Mouse (Mus musculus) spleen, adult 12 weeks (tissue): ENCODE data around the gene Cdh26.

ENCODE experiments used
- DNase-seq: peaks from one replicate; pipeline ENCODE4 v3.0.0; 2022; ENCODE audit warnings: low spot score

Cdh26 gene

DNA sequence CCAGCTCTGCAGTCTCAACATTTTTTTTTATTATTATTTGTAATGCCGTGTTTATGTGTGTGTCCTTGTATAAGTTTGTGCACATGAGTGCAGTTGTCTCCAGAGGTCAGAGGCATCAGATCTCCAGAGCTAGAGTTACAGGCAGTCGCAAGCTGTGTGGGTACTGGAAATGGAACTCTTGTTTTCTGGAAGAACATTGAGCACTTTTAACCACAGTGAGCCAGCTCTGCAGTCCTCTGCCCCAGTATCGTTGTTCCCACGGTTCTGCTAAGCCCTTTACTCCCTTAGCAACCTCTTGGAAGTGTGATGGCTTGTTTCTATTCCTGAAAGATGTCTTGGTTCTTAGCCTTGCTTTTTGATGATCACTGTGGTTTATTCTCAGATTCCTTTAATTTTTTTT is 19.1 kb downstream of the Cdh26 start:
- no peak for DNase-seq

DNA sequence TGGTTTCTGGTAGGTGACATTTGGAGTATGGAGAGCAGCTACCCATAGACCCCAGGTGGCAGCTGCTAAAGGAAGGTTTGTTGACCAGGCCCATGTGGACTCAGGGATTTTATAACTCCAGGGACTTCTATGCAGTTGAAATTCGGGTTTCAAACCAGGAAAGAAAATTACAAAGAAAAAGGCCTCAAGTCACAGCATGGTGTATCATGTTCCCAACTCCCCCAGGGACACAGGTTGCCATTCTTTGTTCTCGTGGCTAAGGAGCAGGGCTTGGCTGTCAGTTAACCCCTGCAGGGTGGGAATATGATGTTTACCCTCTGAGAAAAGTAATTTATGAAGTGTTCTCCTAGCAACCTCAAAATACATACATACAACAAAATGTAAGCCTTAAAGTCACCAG is 19.9 kb downstream of the Cdh26 start:
- DNase-seq, result no peak

DNA sequence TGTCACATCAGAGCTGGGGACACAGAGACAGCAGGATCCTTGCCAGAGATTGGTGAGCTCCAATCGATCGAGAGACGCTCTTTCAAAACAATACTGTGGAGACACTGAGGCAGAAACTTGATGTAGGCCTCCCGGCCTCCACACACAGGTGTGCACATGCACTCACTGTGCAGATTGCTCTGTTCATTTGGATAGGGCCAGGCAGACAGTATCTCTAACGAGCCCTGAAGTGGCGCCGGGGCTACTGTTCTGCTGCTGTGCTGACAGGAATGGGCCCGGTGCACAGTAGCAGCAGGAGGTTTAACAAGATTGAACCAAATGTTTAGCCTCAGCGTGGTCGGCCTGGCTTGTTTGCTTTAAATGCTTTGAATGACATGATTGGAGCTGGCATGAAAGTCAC is 20.6 kb downstream of the Cdh26 start:
- no peak for DNase-seq

DNA sequence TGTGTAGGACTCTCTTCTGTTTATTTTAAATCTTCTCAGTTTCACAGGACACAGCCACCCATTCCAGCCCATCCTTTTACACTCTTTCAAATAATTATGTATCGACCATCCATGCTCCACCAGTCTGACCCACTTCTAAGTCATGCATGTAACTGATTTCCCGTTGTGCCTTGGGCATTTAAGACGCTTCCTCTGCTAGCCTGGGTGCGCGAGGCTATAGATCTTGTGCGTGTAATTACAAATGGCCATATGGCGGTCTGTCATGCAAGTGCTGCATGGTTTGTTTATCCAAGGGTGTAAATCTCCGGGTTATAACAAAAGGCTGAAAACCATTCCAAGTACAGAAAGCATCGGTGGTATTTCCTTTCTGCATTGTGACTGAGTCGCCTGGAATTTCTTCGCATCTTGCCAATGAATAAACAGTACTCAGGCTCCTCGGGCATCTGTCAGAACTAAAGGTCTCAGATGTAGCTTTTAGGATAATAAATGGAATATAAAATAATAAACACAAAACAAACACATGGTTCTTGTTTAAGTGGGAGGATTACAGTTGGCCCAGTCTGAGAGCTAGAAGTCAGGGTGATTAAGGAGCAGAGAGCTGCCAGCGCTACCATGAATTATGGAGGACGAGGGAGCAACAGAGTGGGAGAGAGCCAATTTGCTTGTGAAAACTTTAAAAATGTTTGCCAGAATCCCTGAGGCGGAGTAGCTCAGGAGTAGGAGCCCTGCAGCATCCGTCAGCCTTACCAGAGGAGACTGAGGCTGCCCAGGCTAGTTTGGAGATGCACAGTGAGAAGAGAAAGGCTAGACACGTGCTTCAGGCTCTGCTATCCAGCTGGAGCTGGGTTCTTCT is 24.6 kb downstream of the Cdh26 start:
- no peak for DNase-seq

DNA sequence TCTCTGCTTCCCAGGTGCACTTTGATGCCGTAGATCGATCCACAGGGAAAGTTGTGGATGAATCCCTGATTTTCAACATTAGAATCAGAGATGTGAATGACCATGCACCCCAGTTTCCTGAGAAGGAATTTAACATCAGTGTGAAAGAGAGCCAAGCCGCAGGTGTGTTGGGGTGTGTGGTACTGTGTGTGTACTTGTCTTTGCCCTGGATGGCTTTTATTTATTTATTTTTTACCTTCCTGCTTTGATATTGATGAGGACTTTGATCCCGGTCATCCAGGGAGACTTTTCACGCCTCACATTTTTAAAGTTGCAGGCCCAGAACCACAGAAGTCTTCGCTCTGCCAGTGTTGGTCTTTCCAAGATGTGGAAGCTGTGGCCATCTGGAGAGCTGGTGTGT is 27.1 kb downstream of the Cdh26 start:
- DNase-seq, result no peak

DNA sequence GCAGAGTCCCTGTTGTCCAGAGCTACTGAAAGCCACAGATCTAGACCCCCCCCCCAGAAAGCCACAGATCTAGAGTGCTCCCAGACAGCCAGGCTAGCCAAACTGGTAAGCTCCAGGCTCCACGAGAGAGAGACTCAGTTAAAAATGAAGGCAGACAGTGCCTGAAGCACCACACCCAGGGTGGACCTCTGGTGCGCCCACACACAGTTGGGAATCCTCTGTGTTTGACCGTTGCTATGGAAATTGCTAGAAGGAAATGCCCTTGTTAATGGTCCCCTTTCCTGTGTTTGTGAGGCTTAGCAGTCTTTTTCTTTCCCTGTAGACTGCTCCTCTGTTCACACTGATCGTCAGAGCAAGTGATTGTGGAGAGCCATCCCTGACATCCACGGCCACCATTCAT is 30.0 kb downstream of the Cdh26 start:
- DNase-seq, result no peak

DNA sequence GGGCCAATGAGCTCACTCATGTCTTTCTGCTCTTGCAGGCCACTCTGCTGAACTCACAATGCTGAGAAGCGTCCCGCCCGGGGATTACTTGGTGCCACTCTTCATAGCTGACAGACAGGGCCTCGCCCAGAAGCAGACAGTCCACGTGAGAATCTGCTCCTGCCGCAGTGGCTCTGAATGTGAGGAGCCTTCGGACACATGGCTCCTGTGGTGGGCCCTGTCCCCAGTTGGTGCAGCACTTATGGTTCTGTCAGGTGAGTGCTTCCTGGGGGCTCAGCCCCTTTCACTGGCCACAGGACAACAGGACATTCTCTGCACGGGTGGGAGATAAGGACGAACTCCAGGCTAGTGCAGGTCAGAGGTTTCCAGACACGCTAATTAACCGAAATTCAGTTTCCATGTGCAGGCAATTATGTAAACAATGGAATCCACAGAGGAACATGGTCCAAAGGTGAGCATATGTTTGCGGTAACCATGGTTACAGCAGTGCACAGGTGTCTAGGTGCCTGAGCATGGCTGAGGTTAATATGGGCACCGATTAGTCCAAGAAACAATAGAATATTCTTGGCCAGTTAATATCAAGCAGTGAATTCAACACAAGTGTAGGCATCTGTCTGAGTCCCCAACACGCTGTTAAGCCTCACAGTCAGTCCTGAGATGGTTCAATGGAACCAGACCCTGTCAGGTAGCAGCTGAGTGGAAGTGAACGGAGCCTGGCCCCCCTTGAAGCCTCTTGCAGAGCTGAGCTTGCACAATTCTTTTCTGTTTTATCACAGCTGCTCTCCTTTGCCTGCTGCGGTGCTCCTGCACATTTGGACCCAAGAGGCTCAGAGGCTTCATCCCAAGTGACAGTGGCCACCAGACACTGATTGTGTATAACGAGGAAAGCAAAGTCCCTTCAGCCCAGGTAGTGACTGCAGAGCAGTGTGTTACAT is 41.5 kb downstream of the Cdh26 start:
- no peak for DNase-seq

DNA sequence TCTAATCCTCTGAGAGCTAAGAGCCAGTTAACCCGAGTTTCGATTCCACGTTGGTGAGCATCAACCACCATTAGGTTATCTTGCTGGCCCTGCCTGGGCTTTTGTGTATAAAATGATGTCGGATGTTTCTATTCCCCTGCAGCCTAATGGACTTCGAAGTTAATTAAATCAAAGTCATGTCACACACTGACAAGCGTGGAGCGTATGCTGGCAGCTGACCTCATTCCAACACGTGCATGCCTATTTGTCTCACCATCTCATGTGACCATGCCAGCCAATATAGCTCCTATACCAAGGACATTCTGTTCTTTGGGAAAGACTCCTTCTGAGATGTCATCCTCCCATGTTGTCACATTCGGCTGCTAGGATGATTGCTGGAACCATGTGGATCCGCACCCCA is 43.6 kb downstream of the Cdh26 start:
- no peak for DNase-seq

DNA sequence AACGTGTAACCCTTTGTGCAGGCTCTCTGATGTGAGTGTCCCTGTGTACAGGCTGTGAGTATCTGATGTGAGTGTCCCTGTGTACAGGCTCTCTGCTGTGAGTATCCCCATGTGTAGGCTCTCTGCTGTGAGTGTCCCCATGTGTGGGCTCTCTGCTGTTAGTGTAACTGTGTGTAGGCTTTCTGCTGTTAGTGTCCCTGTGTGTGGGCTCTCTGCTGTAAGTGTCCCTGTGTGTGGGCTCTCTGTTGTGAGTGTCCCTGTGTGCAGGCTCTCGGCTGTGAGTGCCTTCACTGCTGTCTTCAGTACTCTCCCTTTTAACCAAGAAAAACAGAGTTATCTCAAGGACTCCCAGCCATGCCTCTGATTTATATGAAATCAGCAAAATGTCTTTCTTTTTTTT is 46.9 kb downstream of the Cdh26 start:
- no peak for DNase-seq

DNA sequence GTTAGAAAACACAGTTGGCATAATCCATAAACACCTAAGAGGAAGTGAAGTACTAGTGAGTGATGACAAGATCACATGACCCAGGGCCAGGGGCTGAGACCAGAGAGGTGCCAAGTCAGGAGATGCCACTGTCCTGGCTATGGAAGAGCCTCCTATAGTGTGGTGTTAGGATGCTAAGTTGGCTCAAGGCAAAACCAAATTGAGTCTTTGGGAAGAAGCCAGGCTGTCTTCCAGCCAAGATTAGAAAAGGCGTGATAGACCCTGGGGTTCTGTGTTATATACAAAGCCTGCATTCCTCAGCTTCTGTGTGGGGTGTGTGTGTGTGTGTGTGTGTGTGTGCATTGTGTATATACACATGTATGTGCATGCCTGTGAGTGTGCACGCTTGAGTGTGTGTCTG is 48.7 kb downstream of the Cdh26 start:
- no peak for DNase-seq

DNA sequence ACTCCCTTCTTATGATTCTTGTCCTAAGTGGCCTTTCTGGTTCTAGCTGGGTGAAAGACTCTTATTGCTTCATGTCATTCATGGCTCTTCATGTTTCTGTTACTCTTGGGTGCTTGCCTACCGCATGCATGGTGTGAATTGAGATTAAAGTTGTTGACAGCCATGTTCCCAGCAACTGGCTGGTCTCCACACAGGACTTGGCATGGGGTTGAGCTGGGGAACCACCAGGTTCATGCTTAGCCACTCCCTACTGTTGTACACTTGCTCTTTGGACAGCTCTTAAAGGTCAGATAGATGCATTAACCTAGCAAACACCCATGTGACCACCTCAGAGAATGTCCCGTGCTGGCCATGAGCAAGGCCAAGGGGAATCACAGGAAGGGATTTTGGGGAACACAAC is 50.6 kb downstream of the Cdh26 start:
- no peak for DNase-seq

DNA sequence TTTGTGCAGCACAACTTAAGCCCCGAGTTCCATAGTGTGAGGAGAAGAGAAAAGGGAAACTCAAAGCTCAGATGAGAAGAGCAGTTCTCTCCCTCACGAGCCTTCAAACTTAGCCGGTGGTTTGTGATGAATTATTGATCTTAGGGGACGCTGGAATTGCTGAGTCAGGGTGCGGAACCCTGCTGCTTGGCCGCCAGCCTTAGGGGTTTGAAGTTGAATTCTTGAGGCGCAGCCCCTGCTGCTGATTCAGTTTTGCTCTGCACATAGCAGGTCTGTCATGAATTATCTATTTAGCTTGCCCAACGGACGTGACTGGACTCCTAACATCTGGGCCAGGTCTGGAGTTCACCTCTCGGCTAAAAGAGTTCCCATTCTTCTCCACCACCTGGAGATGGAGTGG is 53.1 kb downstream of the Cdh26 start:
- DNase-seq, result no peak

DNA sequence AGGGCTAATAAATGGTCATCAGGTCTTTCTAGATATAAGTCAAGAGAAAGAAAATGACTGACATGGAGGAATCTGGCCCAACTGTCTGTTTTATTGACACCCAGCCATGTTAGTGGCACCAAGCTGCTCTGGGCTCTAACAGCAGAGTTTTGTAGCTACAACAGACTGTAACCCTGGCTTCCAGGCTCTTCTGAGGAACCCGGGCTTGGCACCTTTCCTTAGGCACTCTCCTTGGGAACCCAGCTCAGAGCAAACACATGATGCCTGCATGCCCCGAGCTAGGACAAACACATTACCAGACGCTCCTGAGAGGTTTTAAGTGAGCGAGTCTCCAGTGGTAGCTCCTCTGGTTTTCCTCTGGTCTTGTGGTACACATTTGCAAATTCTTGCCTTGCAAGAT is 57.9 kb downstream of the Cdh26 start:
- no peak for DNase-seq

DNA sequence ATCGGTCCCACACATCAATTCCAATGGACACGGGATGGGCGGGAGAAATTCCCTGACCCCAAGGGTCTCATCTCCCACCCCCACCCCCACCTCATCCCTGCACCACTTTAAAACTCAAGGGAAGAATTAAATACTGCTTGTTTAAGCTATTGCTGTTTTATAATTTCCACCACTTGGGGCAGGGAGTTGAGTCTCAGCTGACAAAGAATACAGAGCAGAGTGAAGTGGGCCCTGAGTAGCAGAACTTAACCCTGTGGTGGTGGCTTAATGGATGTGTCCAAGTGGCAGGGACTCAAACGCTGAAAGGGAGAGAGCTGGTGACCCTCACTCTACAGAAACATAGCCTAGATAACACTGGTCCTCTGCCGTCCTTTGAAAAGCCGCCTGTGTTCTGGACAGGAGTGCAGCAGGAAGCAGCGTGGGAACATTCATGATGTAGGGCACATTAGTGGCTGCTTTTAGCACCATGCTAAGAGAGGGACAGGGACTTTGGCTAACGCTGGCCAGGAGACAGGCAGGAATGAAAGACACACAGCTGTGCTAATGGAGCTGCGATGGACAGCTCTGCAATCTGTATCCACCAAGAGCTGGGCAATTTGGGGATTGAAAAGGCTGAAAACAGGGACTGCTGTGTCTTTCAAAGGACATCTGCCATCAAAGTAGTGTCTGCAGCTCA is 60.1 kb downstream of the Cdh26 start:
- no peak for DNase-seq

DNA sequence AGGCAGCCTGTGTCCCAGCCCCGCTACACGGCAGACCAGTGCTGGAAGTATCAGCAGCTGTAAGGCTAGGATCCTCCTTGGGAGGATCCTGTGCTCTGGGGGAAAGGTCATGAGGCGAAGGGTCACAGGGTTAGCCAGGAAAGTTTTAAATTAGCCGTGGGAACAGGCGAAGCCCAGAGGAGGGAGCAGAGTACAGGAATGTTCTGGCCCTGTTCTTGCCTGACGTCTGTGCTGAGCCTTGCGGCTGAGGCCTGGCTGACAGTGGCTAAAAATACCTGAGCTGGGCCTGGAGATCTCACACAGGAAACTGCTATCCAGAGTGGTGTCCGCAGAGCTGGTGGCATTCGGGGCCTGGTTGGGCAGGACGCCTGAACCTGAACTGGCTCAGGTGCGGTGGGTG is 63.7 kb downstream of the Cdh26 start:
- no peak for DNase-seq

DNA sequence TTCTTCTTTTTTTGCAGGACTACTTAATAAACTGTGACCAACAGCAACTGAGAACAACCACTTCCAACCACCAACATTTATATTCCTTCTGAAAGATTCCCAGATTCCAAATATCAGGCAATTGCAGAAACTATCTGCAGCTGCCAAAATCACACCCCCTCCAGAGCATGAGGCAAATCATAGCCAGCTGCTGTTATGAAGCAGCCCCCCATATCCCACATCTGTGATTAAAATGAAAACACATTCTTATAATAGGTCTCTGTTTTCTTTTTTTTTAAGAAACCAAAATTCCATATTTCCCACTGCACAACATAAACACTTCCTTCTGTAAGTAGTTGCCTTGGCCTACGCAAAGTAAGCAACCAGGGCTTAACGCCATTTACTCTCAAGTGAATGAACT is 65.5 kb downstream of the Cdh26 start:
- DNase-seq, result no peak

DNA sequence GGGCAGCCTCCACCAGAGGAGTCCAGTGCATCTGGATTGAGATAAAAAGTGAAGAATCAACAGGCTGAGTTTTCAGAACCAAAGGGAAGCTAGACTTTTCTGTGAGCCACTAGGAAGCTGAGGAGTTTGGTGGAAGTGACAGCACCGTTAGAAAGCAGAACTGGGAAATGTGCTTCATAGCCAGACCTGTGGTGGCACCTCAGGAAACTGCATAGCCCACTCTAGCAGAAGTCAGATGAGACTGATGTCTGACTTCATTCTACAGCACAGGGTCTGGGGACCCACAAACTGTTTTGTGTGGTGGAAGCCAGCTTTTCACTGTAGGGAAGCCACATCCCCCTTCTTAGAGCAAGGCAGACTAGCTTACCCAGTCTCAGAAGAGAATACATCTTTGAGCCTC is 67.6 kb downstream of the Cdh26 start:
- no peak for DNase-seq

DNA sequence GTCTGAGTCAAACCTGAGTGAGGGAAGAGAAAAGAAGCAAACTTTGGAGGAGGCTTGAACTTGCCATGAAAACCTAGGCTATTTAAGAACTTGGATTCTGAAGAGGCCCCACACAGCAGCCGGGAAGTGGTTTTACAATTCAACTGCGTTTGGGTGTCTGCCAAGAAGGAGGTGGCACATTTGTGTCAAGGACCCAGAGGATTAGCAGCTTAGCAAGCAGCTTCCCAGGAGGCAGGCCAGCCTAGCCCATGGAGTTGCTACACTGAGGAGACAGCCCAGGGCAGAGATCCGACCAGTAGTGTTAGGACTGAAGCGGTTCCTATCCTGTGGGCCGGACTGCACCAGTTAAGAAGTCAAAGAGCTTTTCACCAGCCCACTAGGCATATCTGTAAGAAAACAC is 68.1 kb downstream of the Cdh26 start:
- DNase-seq, result no peak

DNA sequence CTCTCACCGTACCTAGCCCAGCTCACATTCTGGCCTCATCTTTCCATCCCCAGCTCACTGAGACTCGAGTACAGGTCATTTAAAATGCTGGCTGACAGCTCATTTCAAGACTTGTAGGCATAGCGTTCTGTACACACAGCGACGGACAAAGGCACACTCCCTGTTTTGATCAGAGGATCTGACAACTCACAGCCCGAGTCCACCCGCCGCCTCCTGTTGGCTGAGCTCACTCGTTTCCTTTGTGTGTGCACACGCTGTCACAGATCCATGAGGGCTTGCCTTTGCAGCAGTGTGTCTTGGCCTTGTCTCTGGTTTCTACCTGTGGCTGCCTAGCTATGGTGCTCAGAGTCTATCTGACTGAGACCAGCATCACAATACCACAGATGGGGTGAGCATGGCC is 72.1 kb downstream of the Cdh26 start:
- no peak for DNase-seq

DNA sequence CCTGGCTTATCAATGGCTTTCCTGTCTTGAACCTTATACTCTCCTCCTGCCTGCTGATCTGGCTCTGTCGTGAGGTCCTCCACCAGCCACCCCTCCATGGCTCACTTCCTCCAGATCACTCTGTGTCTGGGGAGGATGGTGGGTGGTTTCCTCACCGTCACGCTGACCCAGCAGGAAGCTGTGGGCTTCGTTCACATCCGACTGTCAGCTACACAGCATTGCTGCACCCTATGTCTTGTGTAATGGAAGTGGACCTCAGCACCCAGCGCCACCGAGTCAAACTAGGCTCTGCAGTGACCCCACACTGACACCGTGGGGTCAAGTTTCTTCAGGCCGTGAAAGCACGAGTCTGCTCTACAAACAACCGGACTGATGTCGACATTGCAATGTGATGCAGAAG is 75.7 kb downstream of the Cdh26 start:
- DNase-seq, result peak; percentile 4

DNA sequence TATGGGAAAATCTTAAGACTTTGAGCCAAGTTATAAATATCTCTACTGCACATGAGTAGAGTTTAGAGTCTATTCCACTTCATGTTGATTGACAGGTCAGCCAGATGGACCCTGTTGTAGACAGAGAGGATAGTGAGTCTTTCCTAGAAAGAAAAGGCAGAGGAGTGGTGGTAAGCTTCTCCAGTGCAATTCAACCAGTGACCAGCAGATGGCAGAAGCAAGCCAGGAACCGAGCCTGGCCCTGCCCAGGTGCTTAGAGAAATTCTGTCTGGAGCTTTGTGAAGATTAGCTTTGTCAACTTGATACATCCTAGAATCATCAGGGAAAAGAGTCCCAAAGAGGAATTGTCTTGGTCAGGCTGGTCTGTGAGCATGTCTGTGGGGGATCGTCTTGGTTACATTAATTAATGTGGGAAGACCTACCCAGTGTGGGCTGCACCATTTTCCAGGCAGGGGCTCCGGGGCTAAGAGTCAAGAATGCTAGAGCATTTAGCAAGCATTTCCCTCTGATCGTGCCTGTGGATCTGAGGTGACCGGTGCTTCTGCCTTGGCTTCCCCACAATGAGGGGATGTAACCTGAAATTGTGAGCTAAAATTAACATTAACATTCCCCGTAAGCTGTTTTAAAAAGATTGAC is 77.2 kb downstream of the Cdh26 start:
- DNase-seq, result peak; percentile 17

DNA sequence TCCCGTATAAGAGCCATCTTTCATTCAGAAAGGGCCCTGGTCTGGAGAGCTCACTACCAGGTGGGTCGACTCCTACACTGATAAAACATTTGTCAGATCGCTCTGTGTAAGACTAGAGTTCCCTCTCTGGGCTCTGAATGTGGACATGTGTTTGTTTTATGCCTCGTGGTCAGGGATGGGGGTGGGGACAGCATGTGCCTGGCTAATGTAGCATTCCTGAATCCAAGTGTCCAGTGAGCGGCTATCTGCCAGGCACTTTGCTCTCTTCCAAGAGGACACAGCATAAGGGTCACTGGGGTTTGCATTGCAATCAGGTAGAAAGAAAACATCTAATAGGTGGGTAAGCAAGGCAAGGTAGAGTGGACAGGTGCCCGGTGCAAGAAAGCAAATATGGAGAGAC is 77.9 kb downstream of the Cdh26 start:
- no peak for DNase-seq
